8 mouse cellular contexts compared by ENCODE assay signal in the genomic region with DNA sequence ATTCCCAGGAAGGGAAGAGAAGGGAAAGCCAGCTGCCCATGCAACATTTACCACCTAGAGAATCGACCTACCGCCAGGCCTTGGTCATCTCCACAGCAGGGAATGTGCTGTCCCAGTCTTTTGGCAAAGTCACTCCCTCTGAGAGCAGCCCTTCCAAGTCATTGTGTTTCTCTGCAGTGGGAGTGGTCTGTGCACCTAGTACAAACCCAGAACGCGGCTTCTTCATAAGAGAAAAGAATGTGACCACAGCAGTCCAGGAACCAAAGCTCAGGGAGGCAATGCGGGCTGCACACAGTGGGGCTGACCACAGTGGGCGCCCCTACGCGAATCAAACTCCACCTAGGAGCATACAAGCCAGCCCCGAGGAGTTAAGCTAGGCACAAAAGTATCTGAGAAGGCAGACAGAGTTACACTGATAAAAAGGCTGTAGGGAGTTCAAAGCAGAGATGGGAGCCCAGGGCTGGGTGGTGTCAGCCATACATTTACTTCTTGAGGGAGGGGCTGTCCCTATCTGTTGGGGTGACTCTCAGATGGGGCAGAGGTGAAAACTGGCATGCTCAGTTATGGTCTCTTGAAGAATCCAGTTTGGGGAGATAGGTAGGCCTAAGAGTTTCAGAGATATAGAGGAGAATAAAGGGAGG. TPM values are rescaled to one million over a fixed set of nuclear protein-coding genes. Genes with fewer than 3 reads are reported as not detected.
DNase-seq lines count a peak whose midpoint lies in the region; ATAC-seq and TF ChIP-seq lines count a peak whose summit lies in the region.

No protein-coding gene starts in this region.

- H3K27me3 ChIP-seq in cerebellum, adult 2 months (ENCODE audit: control insufficient read depth, insufficient read depth, low read length) = no peaks in the 10 kb centered on the region
- peaks cover 18% of the 10 kb centered on the region; the same call in 1 of the 2 replicates for H3K27me3 ChIP-seq in forebrain, embryonic 13.5 days
- H3K27me3 ChIP-seq in hindbrain, embryonic 16.5 days (replicated peaks; ENCODE audit: control insufficient read depth, insufficient read depth, low read length) = no peaks in the 10 kb centered on the region
- no peaks in the 10 kb centered on the region for H3K27me3 ChIP-seq in liver, embryonic 16.5 days (ENCODE audit: control insufficient read depth, insufficient read depth, low read depth, low read length)

- WGBS in cerebellum, adult 2 months = 37% methylated on average over 9 of the region's 9 CpGs
- WGBS in forebrain, embryonic 13.5 days = 20% methylated on average over 9 of the region's 9 CpGs
- 15% methylated on average over 9 of the region's 9 CpGs for WGBS in hindbrain, embryonic 16.5 days
- WGBS in liver, embryonic 16.5 days (ENCODE audit: insufficient replicate concordance) = 24% methylated on average over 9 of the region's 9 CpGs
- 37% methylated on average over 9 of the region's 9 CpGs for WGBS in olfactory bulb, adult 2 months

- TF ChIP-seq POLR2A in cerebellum, adult 2 months (IDR thresholded peaks at IDR 0.05; ENCODE audit: borderline replicate concordance, insufficient read depth, low read length) = no peak
- no peak for TF ChIP-seq POLR2A in olfactory bulb, adult 2 months (IDR thresholded peaks at IDR 0.05; ENCODE audit: insufficient read depth, low read depth, low read length)

- peak overlapping the region; percentile 31 for H3K4me3 ChIP-seq in cerebellum, adult 2 months (replicated peaks; ENCODE audit: insufficient read depth, low read depth, low read length)
- H3K4me3 ChIP-seq in forebrain, embryonic 13.5 days = peak overlapping the region; percentile 70
- H3K4me3 ChIP-seq in hindbrain, embryonic 16.5 days (ENCODE audit: low read length) = peak overlapping the region; percentile 81
- peak overlapping the region; percentile 73 for H3K4me3 ChIP-seq in liver, embryonic 16.5 days (ENCODE audit: low read depth, low read length)
- peak overlapping the region; percentile 20 for H3K4me3 ChIP-seq in olfactory bulb, adult 2 months (ENCODE audit: insufficient read depth, low read depth, low read length)

- no peak for TF ChIP-seq CTCF in cerebellum, adult 2 months (IDR thresholded peaks at IDR 0.05; ENCODE audit: borderline replicate concordance, insufficient read depth, low read depth, low read length)
- no peak for TF ChIP-seq CTCF in olfactory bulb, adult 2 months (IDR thresholded peaks at IDR 0.05; ENCODE audit: insufficient read depth, low read depth, low read length)

- peak overlapping the region; percentile 92 for H3K4me2 ChIP-seq in forebrain, embryonic 13.5 days
- H3K4me2 ChIP-seq in hindbrain, embryonic 16.5 days (ENCODE audit: low read length) = peak overlapping the region; percentile 89
- peak overlapping the region; percentile 85 for H3K4me2 ChIP-seq in liver, embryonic 16.5 days (ENCODE audit: low read depth, low read length)

- H3K27ac ChIP-seq in cerebellum, adult 2 months (ENCODE audit: insufficient read depth, low read length) = peak overlapping the region; percentile 5; the same call in 1 of the 2 replicates
- H3K27ac ChIP-seq in forebrain, embryonic 13.5 days = peak overlapping the region; percentile 0; the same call in 1 of the 2 replicates
- peak overlapping the region; percentile 78; the same call in 1 of the 2 replicates for H3K27ac ChIP-seq in hindbrain, embryonic 16.5 days (ENCODE audit: low read depth, low read length)
- peak overlapping the region; percentile 79 for H3K27ac ChIP-seq in liver, embryonic 16.5 days (ENCODE audit: low read length)
- peak overlapping the region; percentile 63; the same call in 1 of the 2 replicates for H3K27ac ChIP-seq in olfactory bulb, adult 2 months (ENCODE audit: insufficient read depth, low read depth, low read length)

- H3K9me3 ChIP-seq in forebrain, embryonic 13.5 days (replicated peaks) = no peaks in the 10 kb centered on the region
- no peaks in the 10 kb centered on the region for H3K9me3 ChIP-seq in hindbrain, embryonic 16.5 days (ENCODE audit: control insufficient read depth, low read length)
- no peaks in the 10 kb centered on the region for H3K9me3 ChIP-seq in liver, embryonic 16.5 days (replicated peaks; ENCODE audit: control insufficient read depth, low read length)

- H3K9ac ChIP-seq in forebrain, embryonic 13.5 days = peak overlapping the region; percentile 84; the same call in 1 of the 2 replicates
- H3K9ac ChIP-seq in hindbrain, embryonic 16.5 days (ENCODE audit: low read depth, low read length) = peak overlapping the region; percentile 88
- peak overlapping the region; percentile 74 for H3K9ac ChIP-seq in liver, embryonic 16.5 days (ENCODE audit: low read depth, low read length)

- peak; percentile 33 to 37 for DNase-seq in cerebellum, adult 2 months
- no peak for DNase-seq in cerebellum, adult 9-11 months
- DNase-seq in urinary bladder, adult 18-20 months (ENCODE audit: low spot score in 2 of 2) = no peak
- no peak for DNase-seq in right cerebral cortex, postnatal 25 days

- no peak for ATAC-seq in forebrain, embryonic 13.5 days
- no peak for ATAC-seq in hindbrain, embryonic 16.5 days
- ATAC-seq in liver, embryonic 16.5 days (ENCODE audit: low read depth) = peak; percentile 47

- peaks cover 20% of the 10 kb centered on the region; the same call in 1 of the 2 replicates for H3K4me1 ChIP-seq in cerebellum, adult 2 months (ENCODE audit: control insufficient read depth, insufficient read depth, low read length)
- H3K4me1 ChIP-seq in forebrain, embryonic 13.5 days = peaks cover 21% of the 10 kb centered on the region
- peaks cover 23% of the 10 kb centered on the region for H3K4me1 ChIP-seq in hindbrain, embryonic 16.5 days (ENCODE audit: control insufficient read depth, insufficient read depth, low read depth, low read length)
- H3K4me1 ChIP-seq in liver, embryonic 16.5 days (ENCODE audit: control insufficient read depth, low read depth, low read length) = peaks cover 19% of the 10 kb centered on the region
- H3K4me1 ChIP-seq in olfactory bulb, adult 2 months (ENCODE audit: control insufficient read depth, insufficient read depth, low read length) = peaks cover 23% of the 10 kb centered on the region

- H3K36me3 ChIP-seq in forebrain, embryonic 13.5 days (ENCODE audit: poor library complexity, severe bottlenecking) = peaks cover 6% of the 10 kb centered on the region; the same call in 1 of the 2 replicates
- no peaks in the 10 kb centered on the region for H3K36me3 ChIP-seq in hindbrain, embryonic 16.5 days (ENCODE audit: control insufficient read depth, insufficient read depth, low read length)
- H3K36me3 ChIP-seq in liver, embryonic 16.5 days (ENCODE audit: control insufficient read depth, insufficient read depth) = peaks cover 4% of the 10 kb centered on the region

RNA-seq across cellular contexts. Expression of a gene that starts 1.5 kb away (rescaled TPM):
- 54.2 and 64.2 TPM in 2 replicates for polyA plus RNA-seq in cerebellum, adult 2 months (2012; rRNA removed)
- polyA plus RNA-seq in forebrain, embryonic 13.5 days (2015; fragmentation: Nextera tagmentation; extraction: Ambion mirVana) = 5.4 and 6.5 TPM in 2 replicates
- 8.4 and 9.8 TPM in 2 replicates for polyA plus RNA-seq in hindbrain, embryonic 16.5 days (2015; fragmentation: Nextera tagmentation; extraction: Ambion mirVana)
- polyA plus RNA-seq in liver, embryonic 16.5 days (2015; fragmentation: Nextera tagmentation; extraction: Ambion mirVana) = 1.6 and 1.9 TPM in 2 replicates
- polyA plus RNA-seq in olfactory bulb, adult 2 months (2012; ENCODE audit: insufficient read depth, insufficient read length, low replicate concordance, missing spikeins) = 145 TPM in 1 of 2 replicates, not detected in the other

Comparison
In these comparisons a context has a peak if more than half of its experiments do, and no peak if none do; other contexts are left out.
1. DNase-seq: peak in cerebellum, adult 2 months (2 of 2); none in cerebellum, adult 9-11 months (single experiment), urinary bladder, adult 18-20 months (0 of 2) and right cerebral cortex, postnatal 25 days (single experiment).
2. H3K27ac ChIP-seq: peak in every context shown above with its lines; median percentile 79 in liver, embryonic 16.5 days; 78 in hindbrain, embryonic 16.5 days; 63 in olfactory bulb, adult 2 months; 5 in cerebellum, adult 2 months; 0 in forebrain, embryonic 13.5 days.
3. H3K4me3 ChIP-seq: peak in every context shown above with its lines; median percentile 81 in hindbrain, embryonic 16.5 days; 73 in liver, embryonic 16.5 days; 70 in forebrain, embryonic 13.5 days; 31 in cerebellum, adult 2 months; 20 in olfactory bulb, adult 2 months.
4. Peak in every context shown above with its lines, with median percentiles within 50 percentile points of each other: H3K4me2 ChIP-seq and H3K9ac ChIP-seq.